Mouse (Mus musculus): Measurements from ENCODE around the gene Acad12.
"Not testable (repeated sequence)": the region's sequence is repeated elsewhere in the genome, so short reads cannot be mapped to it uniquely, and the experiment has no call there.

Acad12 gene

DNA sequence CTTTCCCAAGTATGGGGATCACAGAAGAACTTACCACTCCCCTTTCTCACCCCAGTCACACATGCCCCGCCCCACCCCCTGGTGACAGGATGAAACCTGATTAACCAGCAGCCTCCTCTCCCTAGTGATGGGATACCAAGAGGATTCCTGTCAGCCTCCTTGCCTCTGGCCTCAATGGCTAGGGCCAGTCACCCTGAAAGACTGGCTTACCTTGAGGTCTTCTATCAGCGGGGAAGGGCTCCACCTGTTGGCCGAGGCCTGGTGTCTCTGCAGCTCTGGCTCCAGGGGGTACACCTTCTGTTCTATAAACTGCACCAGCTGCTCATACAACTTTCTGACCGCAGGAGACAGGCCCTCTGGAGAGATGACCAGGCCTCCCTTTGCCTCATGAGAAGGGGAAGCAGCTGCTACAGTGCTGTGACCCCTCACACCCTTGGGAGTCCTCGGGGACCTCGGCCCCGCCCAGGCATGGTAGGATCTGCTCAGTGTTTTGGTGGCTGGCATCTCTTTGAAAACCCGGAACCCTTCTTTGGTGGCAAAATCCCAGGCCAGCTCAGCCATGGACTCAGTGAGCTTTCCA is 9.1 kb downstream of the Acad12 start:
- DNase-seq = not testable (repeated sequence)

- DNase-seq = peak; percentile 89
Observed at GRCm38 (mm10) chr5:121606151-121606550, 12.6 kb downstream of the Acad12 start.

GRCm38 (mm10) chr5:121603815-121604214 is 14.9 kb downstream of the Acad12 start:
- DNase-seq = not testable (repeated sequence)

DNA sequence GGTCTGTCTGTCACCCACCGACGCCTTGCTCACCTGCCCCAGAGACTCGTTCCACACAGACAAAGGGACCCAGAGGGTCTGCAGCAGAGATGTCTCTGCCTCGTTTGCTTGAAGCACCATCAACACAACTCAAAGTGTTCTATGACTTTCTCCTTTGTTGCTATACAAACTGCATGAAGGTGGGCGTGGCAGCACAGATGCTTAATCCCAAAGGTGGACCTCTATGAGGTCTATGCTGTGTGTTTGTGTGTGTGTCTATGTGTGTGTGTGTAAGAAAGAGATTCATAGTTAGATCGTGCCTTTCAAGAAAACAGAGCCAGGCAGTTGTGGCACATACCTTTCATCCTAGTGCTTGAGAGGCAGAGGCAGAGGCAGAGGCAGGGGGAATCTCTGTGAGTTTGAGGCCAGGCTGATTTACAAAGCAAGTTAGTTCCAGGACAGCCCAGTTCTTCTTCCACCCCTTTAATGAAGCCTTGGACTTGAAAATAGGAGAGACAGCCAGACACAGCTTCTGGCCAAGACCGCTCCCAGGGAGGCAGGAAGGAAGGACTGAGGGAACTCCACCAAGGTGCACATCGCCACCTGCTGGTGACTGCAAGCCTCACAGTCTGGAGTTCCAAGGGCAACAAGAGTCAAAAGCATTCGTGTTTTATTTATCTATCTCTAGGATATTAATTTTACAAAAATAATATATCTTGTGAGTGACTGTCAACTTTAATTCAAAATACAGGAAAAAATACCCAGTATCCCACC is 17.0 kb downstream of the Acad12 start:
- DNase-seq = peak; percentile 96

DNA sequence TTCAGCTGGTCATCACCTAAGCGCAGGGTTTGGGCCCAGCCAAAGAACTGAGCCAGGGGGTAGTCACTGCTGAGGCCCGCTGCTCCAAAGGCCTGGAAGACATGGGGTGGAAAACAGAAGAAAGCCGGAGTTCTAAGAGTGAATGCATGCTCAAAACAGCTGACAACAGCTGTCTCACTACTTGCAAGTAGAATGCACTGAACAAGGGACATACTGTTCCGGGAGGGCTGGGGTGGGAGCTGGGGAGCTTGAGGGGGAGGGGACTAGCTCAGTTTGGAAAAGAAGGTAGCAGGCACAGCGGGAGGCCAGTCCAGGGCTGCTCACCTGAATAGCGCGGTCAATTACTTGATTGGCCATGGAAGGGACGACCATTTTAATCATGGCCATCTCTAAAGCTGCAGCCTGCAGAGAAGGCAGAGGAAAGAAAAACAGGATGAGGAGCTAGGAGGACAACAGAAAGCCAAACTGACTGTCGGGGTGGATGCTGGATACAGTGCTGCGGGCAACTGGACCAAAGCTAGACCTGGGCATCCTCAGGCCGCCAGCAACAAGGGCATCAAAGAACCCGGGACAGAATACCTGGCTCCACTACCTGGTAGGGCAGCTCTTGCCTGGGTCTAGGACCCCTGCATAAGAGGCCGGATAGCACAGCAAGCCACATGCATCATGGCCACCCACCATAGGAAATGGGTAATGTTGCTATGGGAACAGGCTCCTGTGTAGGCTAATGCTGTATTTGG is 19.7 kb downstream of the Acad12 start:
- DNase-seq = peak; percentile 49

DNA sequence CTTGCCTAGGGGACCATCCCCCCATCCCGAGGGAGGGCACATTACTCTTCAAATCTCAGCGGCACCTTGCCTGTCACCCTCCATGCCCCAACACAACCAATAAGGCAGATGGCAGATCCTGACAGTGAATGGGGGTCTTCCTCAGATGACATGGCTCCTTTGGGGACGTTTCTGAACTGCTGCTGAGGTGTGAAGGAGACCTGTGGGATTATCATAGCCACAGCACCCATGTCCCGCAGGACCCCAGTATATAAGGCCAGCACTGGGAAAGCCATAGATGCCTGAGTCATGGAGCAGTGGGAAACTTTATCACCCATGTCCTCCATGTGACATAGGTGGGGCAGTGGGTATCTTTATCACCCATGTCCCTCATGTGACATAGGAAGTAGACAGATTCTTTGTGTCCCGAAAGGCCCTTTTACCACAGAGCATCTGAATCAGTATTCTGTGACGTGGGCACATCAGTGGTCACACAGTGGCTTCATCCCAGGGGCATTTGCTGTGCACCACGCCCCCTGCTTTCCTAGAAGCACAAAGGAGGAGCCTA is 20.7 kb downstream of the Acad12 start:
- no peak for DNase-seq

DNA sequence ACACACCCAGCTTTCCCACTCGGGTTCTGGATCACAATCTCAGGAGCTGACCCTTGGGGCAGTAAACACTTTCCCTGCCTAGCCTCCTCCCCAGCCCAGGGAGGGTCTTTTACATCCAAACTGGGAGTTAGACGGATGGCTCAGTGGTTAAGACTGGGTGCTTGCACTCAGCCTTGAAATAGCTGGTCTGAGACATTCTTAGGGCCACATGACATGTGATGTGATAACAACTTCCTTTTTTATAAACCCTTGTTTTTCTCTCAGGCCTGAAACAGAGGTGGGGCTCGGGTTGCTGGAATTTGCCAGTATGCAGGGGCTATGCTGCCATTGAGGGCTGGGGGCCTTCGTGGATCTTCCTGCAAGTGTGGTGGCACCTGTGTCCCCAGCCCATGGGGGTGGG is 21.4 kb downstream of the Acad12 start:
- no peak for DNase-seq

DNA sequence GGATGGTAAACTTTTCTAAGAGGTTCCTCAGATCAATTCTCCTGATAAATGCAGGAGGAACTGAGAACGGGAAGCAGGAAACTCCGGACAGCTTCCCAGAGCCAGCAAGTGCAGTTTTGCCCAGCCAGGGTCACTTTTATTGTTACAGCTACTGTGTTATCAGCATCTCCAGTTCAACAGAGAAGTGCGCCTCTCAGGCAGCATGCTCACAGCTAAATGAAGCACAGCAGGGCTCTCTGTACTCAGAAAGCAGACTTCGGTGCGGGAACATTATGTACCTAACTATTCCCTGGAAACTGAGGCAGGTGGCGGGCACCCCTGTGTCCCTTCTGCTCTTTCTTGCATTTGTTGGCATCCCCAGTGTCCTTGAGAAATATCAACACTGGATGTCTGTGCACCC is 22.5 kb downstream of the Acad12 start:
- no peak for DNase-seq

DNA sequence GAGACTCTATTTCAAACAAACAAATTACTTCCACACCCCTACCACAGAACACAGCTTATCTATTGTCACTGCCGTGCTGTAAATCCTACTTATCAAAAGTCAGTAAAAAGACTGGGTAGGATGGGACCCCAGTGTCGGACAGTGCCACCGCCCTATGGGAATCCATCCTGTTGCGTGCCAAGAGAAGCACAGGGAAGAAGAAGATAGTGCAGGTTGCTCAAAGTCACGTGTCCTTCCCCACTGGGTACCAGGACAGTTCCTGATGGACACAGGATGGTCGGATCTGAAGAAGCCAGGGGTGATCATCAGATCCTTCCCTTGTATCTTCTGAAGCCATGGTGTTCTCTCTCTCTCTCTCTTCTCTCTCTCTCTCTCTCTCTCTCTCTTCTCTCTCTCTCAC is 23.0 kb downstream of the Acad12 start:
- no peak for DNase-seq

GRCm38 (mm10) chr5:121594714-121595313 is 23.9 kb downstream of the Acad12 start:
- no peak for DNase-seq

- peak; percentile 93 for DNase-seq
Observed at GRCm38 (mm10) chr5:121593451-121594401, 25.0 kb downstream of the Acad12 start, which contains the start of gene Aldh2. Gene Aldh2, minus strand, starts transcription at chr5:121593824.

- DNase-seq = peak; percentile 58
Observed at GRCm38 (mm10) chr5:121592816-121593407, 25.8 kb downstream of the Acad12 start.

- no peak for DNase-seq
Observed at GRCm38 (mm10) chr5:121592064-121592815, 26.5 kb downstream of the Acad12 start.

GRCm38 (mm10) chr5:121591417-121592063 is 27.2 kb downstream of the Acad12 start:
- no peak for DNase-seq

DNA sequence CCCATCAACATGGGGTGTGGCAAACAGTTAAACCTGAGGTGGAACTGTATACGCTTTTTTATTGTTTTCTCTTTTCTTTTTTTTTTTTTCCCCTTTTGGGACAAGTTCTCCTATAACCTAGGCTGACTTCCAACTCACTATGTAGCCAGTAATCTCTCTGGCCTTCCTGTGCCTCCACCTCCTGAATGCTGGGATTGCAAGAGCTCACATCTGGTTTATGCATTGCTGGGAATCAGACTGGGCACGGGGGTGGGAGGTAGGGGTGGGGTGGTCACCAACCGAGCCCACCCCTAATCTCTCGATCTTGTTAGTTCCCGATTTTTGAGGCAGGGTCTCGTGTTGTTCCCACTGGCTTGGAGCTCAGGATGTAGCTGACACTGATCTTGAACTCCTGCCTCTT is 28.8 kb downstream of the Acad12 start:
- DNase-seq = no peak

DNA sequence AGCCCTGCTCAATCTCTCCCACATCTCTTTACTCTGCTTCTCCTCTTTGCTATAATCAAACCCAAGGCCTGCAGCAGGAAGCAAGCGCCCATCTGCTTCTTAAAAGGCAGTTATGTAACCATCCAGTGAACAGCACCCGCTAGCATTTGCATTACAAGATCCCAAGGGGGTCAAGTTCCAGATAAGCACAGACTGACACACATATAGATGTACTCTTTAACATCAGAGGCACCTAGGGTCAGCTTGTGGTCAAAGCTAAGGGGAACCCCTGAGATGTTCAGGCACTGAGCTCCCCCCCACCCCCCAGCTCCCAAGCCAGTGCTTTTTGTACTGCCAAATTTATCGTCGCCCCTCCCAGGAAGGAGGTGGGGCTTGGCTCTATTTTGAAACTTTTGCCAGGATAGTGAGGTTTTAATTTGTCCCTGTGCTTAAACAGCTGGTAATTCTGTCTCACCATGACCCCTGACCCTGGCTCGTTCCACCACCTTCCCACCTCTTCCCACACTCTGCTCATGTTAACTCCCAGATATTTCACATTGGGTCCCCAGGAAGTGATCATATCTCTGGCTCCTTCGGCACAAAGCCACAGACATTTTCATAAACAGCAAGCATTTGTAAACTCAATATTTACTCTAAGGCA is 32.2 kb downstream of the Acad12 start:
- peak; percentile 35 for DNase-seq

DNA sequence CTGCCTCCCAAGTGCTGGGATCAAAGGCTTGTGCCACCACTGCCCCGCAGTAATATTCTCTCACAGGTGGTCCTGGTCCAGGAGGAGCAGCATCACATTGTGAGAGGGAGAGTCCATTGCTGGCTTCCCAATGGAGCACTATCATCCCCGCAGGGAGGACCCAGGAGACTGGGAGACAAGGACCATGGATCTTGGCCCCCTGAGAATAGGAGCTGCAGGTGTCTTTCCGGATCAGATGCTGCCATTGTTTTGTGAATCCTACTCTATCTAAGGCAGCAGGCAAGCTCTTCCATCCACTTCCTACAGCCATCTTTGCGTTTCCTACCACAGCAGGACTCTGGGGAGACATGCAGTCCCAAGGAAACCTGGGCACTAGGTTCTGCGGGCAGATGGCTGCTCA is 33.0 kb downstream of the Acad12 start:
- no peak for DNase-seq

DNA sequence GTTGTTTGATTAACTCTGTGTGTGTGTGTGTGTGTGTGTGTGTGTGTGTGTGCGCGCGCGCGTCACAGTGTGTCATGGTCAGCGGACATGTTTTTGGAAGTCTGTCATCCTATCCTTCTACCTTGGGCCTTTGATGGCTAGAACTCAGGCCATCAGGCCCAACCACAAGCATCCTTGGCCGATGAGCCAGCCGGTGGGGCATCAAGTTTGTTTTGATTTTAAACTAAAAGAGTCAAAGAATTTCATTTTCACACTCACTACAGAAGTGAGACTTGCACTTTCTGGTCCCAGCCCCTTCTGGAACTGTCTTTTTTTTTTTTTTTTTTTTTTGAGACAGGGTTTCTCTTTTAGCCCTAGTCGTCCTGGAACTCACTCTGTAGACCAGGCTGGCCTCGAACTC is 33.7 kb downstream of the Acad12 start:
- no peak for DNase-seq

DNA sequence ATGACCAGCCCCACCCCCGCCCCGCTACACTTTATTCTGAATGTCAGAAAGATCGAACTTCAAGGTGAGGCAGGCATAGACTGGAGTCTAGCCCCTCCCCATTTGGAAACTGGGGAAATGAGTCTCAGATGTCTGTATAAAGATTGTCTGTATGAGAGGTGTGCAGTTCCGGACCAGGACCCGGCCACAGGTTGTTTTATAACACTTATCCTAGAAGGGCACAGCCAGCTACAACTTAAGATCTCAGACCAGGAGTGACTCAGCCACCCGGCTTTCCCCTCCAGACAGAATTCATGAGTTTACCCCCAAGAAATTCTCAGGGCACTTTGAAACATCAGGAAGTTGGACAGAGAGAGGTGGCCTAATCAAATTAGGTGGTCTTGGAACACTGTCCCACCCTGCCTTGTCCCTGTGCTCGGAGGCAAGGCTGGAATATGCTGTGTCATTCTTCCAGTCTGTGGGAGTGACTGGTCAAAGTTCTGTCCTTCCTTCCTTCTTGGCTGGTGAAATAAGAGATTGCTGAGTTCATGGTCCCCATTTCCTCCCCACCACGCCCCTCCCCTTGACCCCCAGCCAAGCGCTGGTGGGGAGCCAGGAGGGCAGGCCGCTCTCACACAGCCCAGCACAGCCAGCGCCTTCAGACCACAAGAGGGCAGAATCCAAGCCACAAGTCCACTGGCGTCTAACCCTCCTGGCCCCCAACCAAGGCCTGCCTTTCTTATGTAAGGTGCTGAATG is 34.8 kb downstream of the Acad12 start:
- DNase-seq = peak; percentile 96
